Comparison of ENCODE assay signal across 9 mouse cellular contexts in genomic region chr9:57162496-57162895, GRCm38 (mm10). TPM values are rescaled to one million over a fixed set of nuclear protein-coding genes. Genes with fewer than 3 reads are reported as not detected.
A peak's percentile ranks its signal among the peaks of the same experiment; 100 is the strongest.
DNase-seq lines count a peak whose midpoint lies in the region; ATAC-seq and TF ChIP-seq lines count a peak whose summit lies in the region.
"Had no signal": no experiment of that assay in that cellular context is flagged by ENCODE, and none has a peak within 500 bp of the region (broad histone marks: within the 10 kb centered on the region; RNA-seq: fewer than 3 reads in every experiment).

No protein-coding gene starts in this region.

- no peak overlapping the region for H3K9ac ChIP-seq in embryonic facial prominence, embryonic 11.5 days (replicated peaks; ENCODE audit: low read length)
- H3K9ac ChIP-seq in midbrain, embryonic 14.5 days (replicated peaks; ENCODE audit: low read length) = no peak overlapping the region
- H3K9ac ChIP-seq in midbrain, embryonic 11.5 days (ENCODE audit: low read length) = no peak overlapping the region
- H3K9ac ChIP-seq in intestine, postnatal 0 days (ENCODE audit: low read depth, low read length) = no peak overlapping the region
- no peak overlapping the region for H3K9ac ChIP-seq in stomach, embryonic 15.5 days

- TF ChIP-seq CTCF in intestine, postnatal 0 days (IDR thresholded peaks at IDR 0.05; ENCODE audit: low read depth) = peak; percentile 90

- H3K27me3 ChIP-seq in embryonic facial prominence, embryonic 11.5 days (ENCODE audit: control insufficient read depth, insufficient read depth, low read length) = no peaks in the 10 kb centered on the region
- no peaks in the 10 kb centered on the region for H3K27me3 ChIP-seq in embryonic facial prominence, embryonic 10.5 days (replicated peaks; ENCODE audit: low read depth, poor library complexity, severe bottlenecking)
- H3K27me3 ChIP-seq in midbrain, embryonic 14.5 days (ENCODE audit: control insufficient read depth, insufficient read depth, low read length) = no peaks in the 10 kb centered on the region
- no peaks in the 10 kb centered on the region for H3K27me3 ChIP-seq in midbrain, embryonic 11.5 days (ENCODE audit: control insufficient read depth, insufficient read depth, low read length)
- no peaks in the 10 kb centered on the region for H3K27me3 ChIP-seq in intestine, postnatal 0 days (replicated peaks; ENCODE audit: control insufficient read depth, insufficient read depth, low read length)
- no peaks in the 10 kb centered on the region for H3K27me3 ChIP-seq in stomach, embryonic 15.5 days (replicated peaks)
- 0 out of 2 replicates have a peak, but pooled peaks cover 3% of the 10 kb centered on the region for H3K27me3 ChIP-seq in midbrain, embryonic 10.5 days (ENCODE audit: low read depth, poor library complexity, severe bottlenecking)

- no peak overlapping the region for H3K27ac ChIP-seq in embryonic facial prominence, embryonic 11.5 days (replicated peaks; ENCODE audit: low read depth, low read length)
- no peak overlapping the region for H3K27ac ChIP-seq in embryonic facial prominence, embryonic 10.5 days (replicated peaks)
- H3K27ac ChIP-seq in midbrain, embryonic 14.5 days (replicated peaks; ENCODE audit: low read depth, low read length) = no peak overlapping the region
- H3K27ac ChIP-seq in midbrain, embryonic 11.5 days (ENCODE audit: low read depth, low read length) = no peak overlapping the region
- H3K27ac ChIP-seq in intestine, postnatal 0 days (ENCODE audit: low read depth, low read length) = no peak overlapping the region
- no peak overlapping the region for H3K27ac ChIP-seq in stomach, embryonic 15.5 days
- H3K27ac ChIP-seq in midbrain, embryonic 10.5 days (replicated peaks) = no peak overlapping the region
- H3K27ac ChIP-seq: macrophage had no signal

- no peak overlapping the region for H3K4me2 ChIP-seq in embryonic facial prominence, embryonic 11.5 days (ENCODE audit: low read depth, low read length)
- H3K4me2 ChIP-seq in midbrain, embryonic 14.5 days (ENCODE audit: low read length) = no peak overlapping the region
- no peak overlapping the region for H3K4me2 ChIP-seq in midbrain, embryonic 11.5 days
- no peak overlapping the region for H3K4me2 ChIP-seq in intestine, postnatal 0 days (replicated peaks; ENCODE audit: low read depth)
- H3K4me2 ChIP-seq in stomach, embryonic 15.5 days = no peak overlapping the region

- DNase-seq in embryonic facial prominence, embryonic 11.5 days (ENCODE audit: low spot score) = peak; percentile 17
- DNase-seq in embryonic facial prominence, embryonic 10.5 days (ENCODE audit: low spot score) = no peak
- DNase-seq in midbrain, embryonic 14.5 days = peak; percentile 61
- DNase-seq in midbrain, embryonic 11.5 days (ENCODE audit: low spot score, missing footprints) = no peak
- no peak for DNase-seq in frontal cortex, adult 2 months (ENCODE audit: extremely low spot score in 1 of 2, low spot score in 1 of 2)
- DNase-seq in midbrain, embryonic 10.5 days (ENCODE audit: low spot score) = no peak

- H3K9me3 ChIP-seq in embryonic facial prominence, embryonic 11.5 days (replicated peaks; ENCODE audit: control insufficient read depth, low read length) = no peaks in the 10 kb centered on the region
- no peaks in the 10 kb centered on the region for H3K9me3 ChIP-seq in embryonic facial prominence, embryonic 10.5 days
- no peaks in the 10 kb centered on the region for H3K9me3 ChIP-seq in midbrain, embryonic 14.5 days (ENCODE audit: control insufficient read depth, low read length)
- no peaks in the 10 kb centered on the region for H3K9me3 ChIP-seq in midbrain, embryonic 11.5 days (ENCODE audit: control insufficient read depth, low read length)
- no peaks in the 10 kb centered on the region for H3K9me3 ChIP-seq in intestine, postnatal 0 days (ENCODE audit: control insufficient read depth)
- H3K9me3 ChIP-seq in stomach, embryonic 15.5 days = no peaks in the 10 kb centered on the region
- H3K9me3 ChIP-seq in midbrain, embryonic 10.5 days (replicated peaks) = no peaks in the 10 kb centered on the region

- H3K4me3 ChIP-seq in embryonic facial prominence, embryonic 11.5 days (ENCODE audit: low read depth, low read length) = no peak overlapping the region
- H3K4me3 ChIP-seq in embryonic facial prominence, embryonic 10.5 days = no peak overlapping the region
- no peak overlapping the region for H3K4me3 ChIP-seq in midbrain, embryonic 14.5 days (replicated peaks; ENCODE audit: low read depth, low read length)
- H3K4me3 ChIP-seq in midbrain, embryonic 11.5 days (ENCODE audit: low read depth, low read length) = no peak overlapping the region
- H3K4me3 ChIP-seq in intestine, postnatal 0 days (ENCODE audit: low read depth, low read length) = no peak overlapping the region
- H3K4me3 ChIP-seq in stomach, embryonic 15.5 days (replicated peaks) = no peak overlapping the region
- no peak overlapping the region for H3K4me3 ChIP-seq in midbrain, embryonic 10.5 days

- no peak for ATAC-seq in embryonic facial prominence, embryonic 11.5 days (replicated peaks; ENCODE audit: insufficient number of reproducible peaks, low FRiP score, low TSS enrichment, low read depth)
- ATAC-seq in midbrain, embryonic 14.5 days (ENCODE audit: low FRiP score, low TSS enrichment) = no peak
- no peak for ATAC-seq in midbrain, embryonic 11.5 days (ENCODE audit: low FRiP score)
- ATAC-seq in intestine, postnatal 0 days = 0 out of 2 replicates have a peak, but pooled peaks have one; percentile 31
- 0 out of 2 replicates have a peak, but pooled peaks have one; percentile 29 for ATAC-seq in stomach, embryonic 15.5 days (ENCODE audit: insufficient read depth, low FRiP score, low read depth)

- H3K36me3 ChIP-seq in embryonic facial prominence, embryonic 11.5 days (replicated peaks; ENCODE audit: control insufficient read depth, insufficient read depth, low read depth, low read length) = no peaks in the 10 kb centered on the region
- H3K36me3 ChIP-seq in embryonic facial prominence, embryonic 10.5 days (replicated peaks) = no peaks in the 10 kb centered on the region
- no peaks in the 10 kb centered on the region for H3K36me3 ChIP-seq in midbrain, embryonic 14.5 days (ENCODE audit: control insufficient read depth, insufficient read depth, low read length)
- H3K36me3 ChIP-seq in midbrain, embryonic 11.5 days (ENCODE audit: control insufficient read depth, insufficient read depth, low read length) = no peaks in the 10 kb centered on the region
- H3K36me3 ChIP-seq in intestine, postnatal 0 days (ENCODE audit: control insufficient read depth, insufficient read depth) = no peaks in the 10 kb centered on the region
- H3K36me3 ChIP-seq in stomach, embryonic 15.5 days = no peaks in the 10 kb centered on the region
- H3K36me3 ChIP-seq in midbrain, embryonic 10.5 days = no peaks in the 10 kb centered on the region

- 19% methylated on average over 3 of the region's 3 CpGs for WGBS in embryonic facial prominence, embryonic 11.5 days
- 28% methylated on average over 3 of the region's 3 CpGs for WGBS in embryonic facial prominence, embryonic 10.5 days
- 15% methylated on average over 3 of the region's 3 CpGs for WGBS in midbrain, embryonic 14.5 days
- 37% methylated on average over 3 of the region's 3 CpGs for WGBS in midbrain, embryonic 11.5 days
- WGBS in intestine, postnatal 0 days = 14% methylated on average over 3 of the region's 3 CpGs
- WGBS in stomach, embryonic 15.5 days = 8% methylated on average over 3 of the region's 3 CpGs
- WGBS in midbrain, embryonic 10.5 days = 29% methylated on average over 3 of the region's 3 CpGs

- H3K4me1 ChIP-seq in embryonic facial prominence, embryonic 11.5 days (ENCODE audit: control insufficient read depth, insufficient read depth, low read length) = no peaks in the 10 kb centered on the region
- peaks cover 9% of the 10 kb centered on the region for H3K4me1 ChIP-seq in embryonic facial prominence, embryonic 10.5 days
- peaks cover 4% of the 10 kb centered on the region for H3K4me1 ChIP-seq in midbrain, embryonic 14.5 days (ENCODE audit: control insufficient read depth, insufficient read depth, low read length)
- H3K4me1 ChIP-seq in midbrain, embryonic 11.5 days (ENCODE audit: control insufficient read depth, insufficient read depth, low read length) = peaks cover under 1% of the 10 kb centered on the region; the same call in 1 of the 2 replicates
- no peaks in the 10 kb centered on the region for H3K4me1 ChIP-seq in intestine, postnatal 0 days (replicated peaks; ENCODE audit: control insufficient read depth, insufficient read depth, low read length)
- peaks cover 3% of the 10 kb centered on the region for H3K4me1 ChIP-seq in stomach, embryonic 15.5 days
- peaks cover 9% of the 10 kb centered on the region for H3K4me1 ChIP-seq in midbrain, embryonic 10.5 days

RNA-seq across cellular contexts. Expression of gene Commd4, which starts 4.4 kb away (rescaled TPM):
- 70.8 and 78.2 TPM in 2 replicates for polyA plus RNA-seq in embryonic facial prominence, embryonic 11.5 days (2014; fragmentation: Nextera tagmentation; extraction: Ambion mirVana)
- polyA plus RNA-seq in embryonic facial prominence, embryonic 10.5 days (2016; fragmentation: Nextera tagmentation; extraction: Ambion mirVana) = 99.9 and 105 TPM in 2 replicates
- polyA plus RNA-seq in midbrain, embryonic 14.5 days (2014; fragmentation: Nextera tagmentation; extraction: Ambion mirVana) = 159 and 190 TPM in 2 replicates
- polyA plus RNA-seq in midbrain, embryonic 11.5 days (2014; fragmentation: Nextera tagmentation; extraction: Ambion mirVana) = 91.6 and 100.0 TPM in 2 replicates
- polyA plus RNA-seq in intestine, postnatal 0 days (2015; fragmentation: Nextera tagmentation; extraction: Ambion mirVana) = 164 and 169 TPM in 2 replicates
- 87.0 and 90.3 TPM in 2 replicates for polyA plus RNA-seq in stomach, embryonic 15.5 days (2015; fragmentation: Nextera tagmentation; extraction: Ambion mirVana)
- 173 and 188 TPM in 2 replicates for polyA plus RNA-seq in frontal cortex, adult 2 months (2012; rRNA removed)
- 117 and 122 TPM in 2 replicates for polyA plus RNA-seq in midbrain, embryonic 10.5 days (2016; fragmentation: Nextera tagmentation; extraction: Ambion mirVana)

RNA-seq across cellular contexts. Expression of gene Neil1, which starts 14.4 kb away (rescaled TPM):
- 4.3 and 5.8 TPM in 2 replicates for polyA plus RNA-seq in embryonic facial prominence, embryonic 11.5 days (2014; fragmentation: Nextera tagmentation; extraction: Ambion mirVana)
- 5.7 and 5.8 TPM in 2 replicates for polyA plus RNA-seq in embryonic facial prominence, embryonic 10.5 days (2016; fragmentation: Nextera tagmentation; extraction: Ambion mirVana)
- polyA plus RNA-seq in midbrain, embryonic 14.5 days (2014; fragmentation: Nextera tagmentation; extraction: Ambion mirVana) = 7.2 and 8.3 TPM in 2 replicates
- 5.8 and 5.9 TPM in 2 replicates for polyA plus RNA-seq in midbrain, embryonic 11.5 days (2014; fragmentation: Nextera tagmentation; extraction: Ambion mirVana)
- polyA plus RNA-seq in intestine, postnatal 0 days (2015; fragmentation: Nextera tagmentation; extraction: Ambion mirVana) = 4.2 and 5.2 TPM in 2 replicates
- polyA plus RNA-seq in stomach, embryonic 15.5 days (2015; fragmentation: Nextera tagmentation; extraction: Ambion mirVana) = 7.3 and 7.9 TPM in 2 replicates
- polyA plus RNA-seq in frontal cortex, adult 2 months (2012; rRNA removed) = 13.5 and 15.0 TPM in 2 replicates
- polyA plus RNA-seq in midbrain, embryonic 10.5 days (2016; fragmentation: Nextera tagmentation; extraction: Ambion mirVana) = 5.4 and 7.1 TPM in 2 replicates

RNA-seq across cellular contexts. Expression of gene Man2c1, which starts 32.0 kb away (rescaled TPM):
- polyA plus RNA-seq in embryonic facial prominence, embryonic 11.5 days (2014; fragmentation: Nextera tagmentation; extraction: Ambion mirVana) = 14.4 and 15.4 TPM in 2 replicates
- 62.1 and 67.9 TPM in 2 replicates for polyA plus RNA-seq in embryonic facial prominence, embryonic 10.5 days (2016; fragmentation: Nextera tagmentation; extraction: Ambion mirVana)
- 43.0 and 52.2 TPM in 2 replicates for polyA plus RNA-seq in midbrain, embryonic 14.5 days (2014; fragmentation: Nextera tagmentation; extraction: Ambion mirVana)
- 17.5 and 18.0 TPM in 2 replicates for polyA plus RNA-seq in midbrain, embryonic 11.5 days (2014; fragmentation: Nextera tagmentation; extraction: Ambion mirVana)
- 24.3 and 24.6 TPM in 2 replicates for polyA plus RNA-seq in intestine, postnatal 0 days (2015; fragmentation: Nextera tagmentation; extraction: Ambion mirVana)
- polyA plus RNA-seq in stomach, embryonic 15.5 days (2015; fragmentation: Nextera tagmentation; extraction: Ambion mirVana) = 63.1 and 71.1 TPM in 2 replicates
- 241 and 243 TPM in 2 replicates for polyA plus RNA-seq in frontal cortex, adult 2 months (2012; rRNA removed)
- polyA plus RNA-seq in midbrain, embryonic 10.5 days (2016; fragmentation: Nextera tagmentation; extraction: Ambion mirVana) = 61.1 and 69.7 TPM in 2 replicates

Comparison
In these comparisons a context has a peak if more than half of its experiments do, and no peak if none do; other contexts are left out.
1. DNase-seq: peak in embryonic facial prominence, embryonic 11.5 days (single experiment) and midbrain, embryonic 14.5 days (single experiment); none in embryonic facial prominence, embryonic 10.5 days (single experiment), midbrain, embryonic 11.5 days (single experiment), frontal cortex, adult 2 months (0 of 2) and midbrain, embryonic 10.5 days (single experiment).
2. ATAC-seq: peak in intestine, postnatal 0 days (single experiment) and stomach, embryonic 15.5 days (single experiment); none in embryonic facial prominence, embryonic 11.5 days (single experiment), midbrain, embryonic 14.5 days (single experiment) and midbrain, embryonic 11.5 days (single experiment).